Mouse (Mus musculus): Measurements from ENCODE around the gene Btbd8. TPM values are rescaled to one million over a fixed set of nuclear protein-coding genes. Genes with fewer than 3 reads are reported as not detected.

Gene Btbd8
- total RNA-seq, 1 experiment from 2014 or later, result 4.3 TPM

DNA sequence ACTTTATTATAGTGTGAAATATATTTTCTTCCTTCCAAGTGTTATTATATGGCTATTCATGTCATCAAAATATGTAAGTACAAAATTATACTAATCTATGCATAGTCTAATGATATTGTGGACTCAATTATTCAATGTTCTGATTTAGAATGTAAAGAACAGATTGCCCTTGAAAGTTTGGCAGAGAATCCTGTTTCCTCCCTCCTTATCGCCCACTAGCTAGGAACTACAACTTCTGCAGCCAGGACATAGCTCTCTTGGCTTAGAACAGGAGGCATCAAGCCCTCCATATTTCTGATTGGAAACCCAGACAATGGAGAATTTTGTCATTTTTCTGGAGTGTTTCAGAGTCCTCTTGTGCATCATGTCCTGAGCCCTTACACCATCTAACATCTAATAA, 62.9 kb downstream of the Btbd8 start:
- no peak for ATAC-seq (replicated peaks; ENCODE audit: insufficient number of reproducible peaks, low FRiP score, low TSS enrichment, poor library complexity, severe bottlenecking)

DNA sequence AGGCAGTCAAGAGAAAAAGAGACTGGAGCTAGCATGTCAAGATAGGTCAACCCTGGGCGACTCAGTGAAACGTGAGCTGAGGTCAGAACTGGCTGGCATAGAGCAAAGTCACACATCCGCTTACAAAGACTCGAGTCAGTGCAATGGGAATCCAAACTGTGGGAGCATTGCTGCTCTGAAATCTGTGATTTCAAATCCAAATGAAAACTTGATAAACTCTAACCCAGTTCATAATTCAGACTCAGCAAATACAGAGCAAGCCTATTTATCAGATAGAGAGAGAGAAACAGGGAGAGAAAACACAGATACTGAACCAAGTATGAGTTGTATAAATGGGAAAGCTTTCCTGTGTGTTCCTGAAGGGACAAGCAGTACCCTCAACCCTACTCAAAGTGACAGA, 69.5 kb downstream of the Btbd8 start, which contains the start of gene Gm42669:
Gm42669 (plus strand) TSS at position 301 of the 400 bp plus-strand sequence.
- ATAC-seq (replicated peaks; ENCODE audit: insufficient number of reproducible peaks, low FRiP score, low TSS enrichment, poor library complexity, severe bottlenecking), result no peak

DNA sequence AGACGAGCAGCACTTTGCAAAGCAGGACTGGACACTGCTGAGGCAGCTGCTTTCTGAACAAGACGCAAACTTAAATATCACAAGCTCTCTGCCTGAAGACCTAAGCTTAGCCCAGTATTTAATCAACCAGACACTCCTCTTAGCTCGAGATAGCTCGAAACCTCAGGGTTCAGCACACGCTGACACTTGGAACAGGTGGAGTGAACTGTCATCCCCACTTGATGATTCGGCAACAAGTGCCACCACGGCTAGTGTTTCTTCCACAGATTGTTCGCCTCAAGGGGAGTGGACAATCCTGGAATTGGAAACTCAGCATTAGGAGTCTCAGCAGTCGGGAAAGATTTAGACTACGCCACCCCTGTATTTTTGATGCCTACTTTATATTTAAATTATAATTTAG, 72.7 kb downstream of the Btbd8 start:
- no peak for ATAC-seq (replicated peaks; ENCODE audit: insufficient number of reproducible peaks, low FRiP score, low TSS enrichment, poor library complexity, severe bottlenecking)

DNA sequence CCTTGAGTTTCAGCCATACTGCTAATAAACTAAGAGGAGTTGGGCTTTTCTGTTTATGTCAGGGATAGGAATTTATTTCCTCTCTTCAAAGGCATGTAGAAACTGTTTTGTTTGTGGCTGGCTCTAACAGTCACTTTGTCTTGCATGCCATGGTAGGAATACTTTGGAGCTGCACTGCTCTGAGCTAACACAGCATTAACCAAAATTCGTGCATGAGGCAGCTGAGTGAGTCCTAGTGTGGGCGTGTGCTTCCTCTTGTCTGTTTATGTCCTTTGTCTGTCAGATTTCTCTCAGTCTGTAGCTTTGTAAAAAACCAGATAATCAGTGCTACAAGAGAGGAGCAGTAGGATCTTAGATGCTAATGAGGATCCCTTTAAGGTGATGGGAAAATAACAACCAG, 73.5 kb downstream of the Btbd8 start:
- no peak for ATAC-seq (replicated peaks; ENCODE audit: insufficient number of reproducible peaks, low FRiP score, low TSS enrichment, poor library complexity, severe bottlenecking)

DNA sequence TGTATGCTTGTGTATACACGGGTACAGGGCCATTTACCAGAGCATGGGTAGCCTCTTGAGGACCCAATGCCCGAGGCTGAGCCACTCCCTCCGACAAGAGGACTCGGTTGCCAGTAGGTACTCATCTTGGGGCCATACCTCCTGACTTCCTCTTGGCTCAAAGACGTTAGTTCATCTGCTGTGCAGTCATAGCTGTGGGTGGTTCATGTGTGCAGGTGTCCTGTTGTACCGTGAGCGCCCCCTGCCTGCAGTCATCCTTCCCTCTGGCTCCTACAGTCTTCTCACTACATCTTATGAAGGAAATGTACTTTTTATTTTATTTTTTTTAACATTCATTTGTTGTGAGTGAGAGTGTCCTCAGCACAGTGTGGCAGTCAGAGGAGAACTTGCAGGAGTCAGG, 75.8 kb downstream of the Btbd8 start:
- peak; percentile 80; the same call in 1 of the 2 replicates for ATAC-seq (replicated peaks; ENCODE audit: insufficient number of reproducible peaks, low FRiP score, low TSS enrichment, poor library complexity, severe bottlenecking)

DNA sequence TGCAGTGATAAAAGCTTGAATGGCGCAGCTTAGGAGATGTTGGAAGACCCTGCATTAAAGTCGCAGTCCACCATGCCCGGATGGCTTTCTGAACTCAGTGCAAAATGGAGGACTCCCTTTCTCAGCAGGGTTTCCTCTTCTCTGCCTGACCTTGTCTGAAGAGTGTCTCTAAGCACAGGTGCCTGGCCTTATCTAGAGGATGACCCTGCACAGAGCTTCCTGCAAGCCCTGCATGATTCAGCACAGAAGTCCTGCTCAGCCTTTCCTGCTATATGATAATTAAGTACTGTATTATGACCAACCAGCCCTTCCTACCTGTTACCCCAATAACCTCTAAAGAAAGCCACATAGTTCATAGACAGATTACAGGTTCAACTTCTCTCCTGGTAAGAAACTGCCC, 77.7 kb downstream of the Btbd8 start:
- ATAC-seq (replicated peaks; ENCODE audit: insufficient number of reproducible peaks, low FRiP score, low TSS enrichment, poor library complexity, severe bottlenecking), result no peak

DNA sequence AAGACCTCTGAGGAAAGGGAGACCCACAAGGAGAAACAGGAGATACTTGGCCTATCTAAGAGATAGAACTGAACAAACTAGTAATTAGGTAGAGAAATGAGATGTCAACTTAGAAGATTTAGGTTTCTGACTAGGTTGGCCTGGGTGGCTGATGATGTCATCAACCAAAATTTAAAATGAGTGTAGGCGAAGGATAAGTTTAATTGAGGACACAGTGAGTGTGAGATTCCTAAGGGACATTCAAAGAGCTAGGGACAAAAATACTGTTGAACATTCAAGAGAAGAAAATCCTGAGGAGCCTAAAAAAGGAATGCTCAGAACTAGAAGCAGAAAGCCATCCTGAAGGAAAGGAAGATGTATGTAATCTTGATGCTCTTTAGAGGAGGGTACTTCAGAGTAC, 78.3 kb downstream of the Btbd8 start:
- no peak for ATAC-seq (replicated peaks; ENCODE audit: insufficient number of reproducible peaks, low FRiP score, low TSS enrichment, poor library complexity, severe bottlenecking)

DNA sequence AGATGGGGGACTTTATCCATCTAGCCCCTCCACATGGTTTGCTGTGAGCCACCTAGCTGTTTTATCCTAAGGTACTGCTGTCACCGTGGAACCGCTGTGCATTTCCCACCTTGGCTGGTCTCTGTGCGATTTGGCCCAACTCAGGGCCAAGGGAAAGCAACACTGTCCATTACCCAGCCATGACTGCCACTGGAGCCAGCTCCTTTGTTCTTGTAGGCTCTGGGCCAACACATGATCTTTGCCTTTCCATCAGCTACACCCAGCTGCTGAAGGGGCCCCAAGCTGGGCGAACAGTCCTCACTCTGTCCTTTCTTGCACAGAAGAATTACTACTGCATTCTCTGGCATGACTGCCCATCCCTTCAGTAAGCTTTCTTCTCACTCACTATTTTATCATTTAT, 80.8 kb downstream of the Btbd8 start:
- no peak for ATAC-seq (replicated peaks; ENCODE audit: insufficient number of reproducible peaks, low FRiP score, low TSS enrichment, poor library complexity, severe bottlenecking)

DNA sequence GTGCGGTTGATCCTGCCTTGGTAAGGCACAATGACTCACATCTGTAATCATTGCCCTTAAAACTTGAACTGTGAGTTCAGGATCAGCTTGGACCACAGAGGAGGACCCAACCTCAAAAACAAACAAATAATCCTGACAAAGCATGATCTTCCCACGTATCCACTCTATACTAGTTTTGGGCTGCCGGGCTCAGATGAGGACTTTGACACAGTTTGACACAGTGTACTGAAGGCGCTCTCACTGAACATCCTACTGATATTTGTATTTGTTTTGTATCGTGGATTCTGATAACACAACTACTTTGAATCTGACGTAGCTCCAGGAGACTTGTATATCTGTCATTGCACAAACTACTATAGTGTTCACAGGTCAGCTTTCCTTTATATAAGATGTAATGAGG, 83.6 kb downstream of the Btbd8 start:
- ATAC-seq (replicated peaks; ENCODE audit: insufficient number of reproducible peaks, low FRiP score, low TSS enrichment, poor library complexity, severe bottlenecking), result no peak

DNA sequence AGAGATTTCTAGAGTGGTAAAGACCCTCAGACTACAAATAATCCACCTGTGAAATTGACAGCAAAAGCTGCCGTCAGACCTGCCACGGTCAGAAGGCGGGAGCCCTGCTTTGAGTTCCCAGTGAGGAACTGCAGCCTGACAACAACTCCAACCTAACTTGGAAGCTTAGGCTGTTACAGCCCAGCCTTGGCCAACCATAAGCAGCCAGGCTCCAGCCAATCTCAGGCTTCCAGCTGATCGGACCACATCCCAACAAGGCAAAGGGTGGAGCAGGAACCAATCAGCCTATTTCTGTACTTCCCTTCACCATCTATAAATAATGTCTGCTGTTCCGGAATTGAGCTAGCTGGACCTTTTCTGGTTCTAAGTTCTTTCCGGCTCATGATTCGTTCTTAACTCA, 84.1 kb downstream of the Btbd8 start:
- peak; percentile 89 for ATAC-seq (replicated peaks; ENCODE audit: insufficient number of reproducible peaks, low FRiP score, low TSS enrichment, poor library complexity, severe bottlenecking)

DNA sequence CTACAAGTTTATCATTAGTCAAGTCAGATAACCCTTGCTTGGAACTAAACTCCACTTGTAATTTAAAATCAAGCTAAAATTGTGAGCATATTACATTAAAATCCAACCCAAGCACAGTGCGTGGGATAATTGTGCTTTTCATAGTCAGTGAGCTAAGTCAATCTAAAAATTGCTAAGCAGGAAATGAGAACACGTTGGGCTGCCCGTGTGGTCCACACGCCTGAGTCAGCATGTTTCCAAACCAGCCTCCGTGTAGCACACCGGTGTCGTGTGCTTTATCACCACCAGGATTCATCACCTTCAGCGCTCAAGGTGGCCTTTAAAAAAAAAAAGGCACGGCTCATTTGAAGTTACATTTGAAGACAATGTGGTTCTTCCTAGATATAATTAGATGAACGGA, 86.5 kb downstream of the Btbd8 start:
- no peak for ATAC-seq (replicated peaks; ENCODE audit: insufficient number of reproducible peaks, low FRiP score, low TSS enrichment, poor library complexity, severe bottlenecking)

DNA sequence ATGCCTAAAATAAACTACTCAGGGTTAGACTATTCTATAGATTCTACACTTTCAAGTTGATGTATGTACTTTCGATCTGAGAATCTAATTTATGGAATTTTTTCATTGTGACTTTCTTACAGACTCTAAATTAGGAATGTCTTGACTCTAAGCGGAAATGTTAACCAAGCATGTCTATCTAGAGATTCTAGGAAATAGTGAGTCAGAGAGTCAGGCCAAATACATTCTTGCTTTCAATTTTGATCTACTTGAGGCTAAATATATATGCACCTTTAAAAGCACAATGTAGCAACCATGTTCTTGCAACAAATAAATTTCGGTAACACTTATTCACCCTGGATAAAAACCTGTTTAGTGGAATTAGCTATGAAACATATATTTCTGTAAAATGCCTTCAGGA, 91.1 kb downstream of the Btbd8 start:
- no peak for ATAC-seq (replicated peaks; ENCODE audit: insufficient number of reproducible peaks, low FRiP score, low TSS enrichment, poor library complexity, severe bottlenecking)

DNA sequence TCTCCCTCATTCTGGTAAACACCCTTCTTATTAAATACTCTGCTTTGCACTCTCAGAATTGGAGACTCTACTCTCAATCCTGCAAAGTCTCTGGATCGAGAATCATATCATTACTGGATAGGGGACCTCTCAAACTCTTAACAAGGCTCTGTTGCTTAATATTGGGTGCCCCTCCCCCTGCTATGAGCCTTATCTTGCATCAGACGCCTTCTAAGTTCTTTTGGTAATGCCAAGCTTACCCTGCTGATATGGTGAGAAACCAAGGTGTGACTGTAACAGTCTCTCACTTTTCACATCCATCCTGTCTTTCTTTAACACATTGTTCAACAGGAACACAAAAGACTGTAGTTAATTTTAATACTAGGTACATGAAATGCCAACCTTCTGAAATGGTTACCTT, 95.8 kb downstream of the Btbd8 start:
- ATAC-seq (replicated peaks; ENCODE audit: insufficient number of reproducible peaks, low FRiP score, low TSS enrichment, poor library complexity, severe bottlenecking), result no peak

DNA sequence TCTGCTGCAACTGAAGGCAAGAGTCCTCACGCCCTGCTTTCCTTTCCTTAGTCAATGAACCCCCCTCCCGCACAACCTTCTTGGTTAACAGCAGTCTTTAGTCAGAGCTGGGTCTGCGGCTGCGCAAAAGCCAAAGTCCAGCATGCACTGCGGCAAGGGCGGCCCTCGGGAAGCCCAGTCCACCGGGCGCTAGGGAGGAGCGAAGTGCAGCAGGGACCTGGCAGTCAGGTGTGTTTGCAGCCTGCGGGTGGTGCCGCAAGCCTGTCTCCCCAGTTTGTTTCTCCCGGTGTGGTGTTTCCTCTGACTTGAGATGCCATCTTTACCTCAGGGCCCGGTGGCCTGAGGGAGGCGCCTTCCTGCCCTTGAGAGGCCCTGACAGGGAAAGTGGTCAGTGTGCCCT, 96.8 kb downstream of the Btbd8 start, which contains the start of gene 1700028K03Rik:
1700028K03Rik (plus strand) TSS at position 129 of the 400 bp plus-strand sequence.
- ATAC-seq (replicated peaks; ENCODE audit: insufficient number of reproducible peaks, low FRiP score, low TSS enrichment, poor library complexity, severe bottlenecking), result no peak

DNA sequence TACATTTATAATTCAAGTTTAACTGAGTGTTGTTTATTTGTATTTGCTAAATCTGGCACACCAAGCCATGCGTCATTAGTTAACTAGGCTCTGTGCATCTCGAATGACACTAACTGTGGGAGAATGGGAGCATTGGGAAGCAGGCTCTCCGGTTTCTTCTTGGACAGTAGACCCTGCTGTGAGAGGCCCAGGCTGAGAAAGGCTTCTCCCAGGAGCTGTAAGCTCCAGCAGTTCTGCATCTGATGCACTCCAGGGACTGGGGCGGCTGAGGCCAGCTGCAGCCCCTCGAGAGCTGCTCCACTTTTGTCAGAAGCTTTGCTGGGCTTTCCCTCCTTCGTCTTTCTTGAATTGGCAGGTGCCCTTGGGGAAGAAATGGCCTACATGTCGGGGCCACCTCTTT, 103.9 kb downstream of the Btbd8 start:
- ATAC-seq (replicated peaks; ENCODE audit: insufficient number of reproducible peaks, low FRiP score, low TSS enrichment, poor library complexity, severe bottlenecking), result no peak

DNA sequence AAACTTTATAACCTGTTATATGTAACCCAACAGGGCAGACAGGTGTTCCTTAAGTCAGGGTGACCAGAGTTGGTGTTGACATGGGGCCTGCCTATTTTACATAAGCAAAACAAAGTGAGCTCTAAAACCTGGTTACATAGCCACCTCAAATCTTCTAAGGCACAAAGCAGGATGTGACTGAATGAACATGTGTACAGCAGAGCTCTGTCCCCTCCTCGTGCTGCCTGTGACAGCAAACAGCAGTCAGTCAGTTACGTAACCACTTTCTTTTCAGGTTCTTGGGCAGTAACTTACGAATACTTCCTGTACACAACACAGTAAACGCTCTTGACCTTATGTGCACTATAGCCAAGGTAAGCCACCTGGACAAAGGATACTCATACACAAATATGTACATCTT, 108.1 kb downstream of the Btbd8 start:
- ATAC-seq (replicated peaks; ENCODE audit: insufficient number of reproducible peaks, low FRiP score, low TSS enrichment, poor library complexity, severe bottlenecking), result no peak

DNA sequence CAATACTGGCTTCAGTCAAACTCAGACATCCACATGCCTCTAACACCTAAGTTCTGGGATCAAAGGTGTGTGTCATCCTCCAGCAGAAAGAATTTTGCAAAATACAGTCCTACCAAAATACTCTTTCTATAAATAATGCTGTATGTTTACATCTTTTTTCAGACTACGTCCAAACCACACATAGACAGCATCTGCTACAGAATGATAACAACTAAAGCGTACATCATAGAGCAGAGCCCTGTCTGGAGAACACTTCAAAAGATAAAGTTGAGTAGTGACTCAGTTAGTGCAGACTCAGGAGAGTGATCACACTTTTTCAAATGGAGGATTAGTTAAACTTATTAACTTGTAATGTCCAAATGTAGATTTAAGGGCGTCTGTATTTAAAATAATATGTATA, 110.2 kb downstream of the Btbd8 start:
- no peak for ATAC-seq (replicated peaks; ENCODE audit: insufficient number of reproducible peaks, low FRiP score, low TSS enrichment, poor library complexity, severe bottlenecking)

DNA sequence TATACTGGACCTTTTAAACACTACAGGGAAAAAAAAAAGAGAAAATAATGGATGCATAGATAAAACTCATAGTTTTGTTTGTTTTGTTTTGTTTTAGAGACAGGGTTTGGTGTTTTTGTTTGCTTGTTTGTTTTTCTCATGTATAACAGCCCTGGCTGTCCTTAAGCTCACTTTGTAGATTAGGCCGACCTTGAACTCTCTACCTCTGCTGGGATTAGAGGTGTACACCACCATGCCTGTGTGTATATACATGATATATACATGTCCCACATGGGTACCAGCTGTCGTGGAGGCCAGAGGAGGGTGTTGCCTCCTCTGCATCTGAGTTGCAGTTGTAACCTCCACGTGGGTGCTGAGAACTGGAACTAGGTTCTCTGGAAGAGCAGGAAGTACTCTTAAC, 110.6 kb downstream of the Btbd8 start:
- no peak for ATAC-seq (replicated peaks; ENCODE audit: insufficient number of reproducible peaks, low FRiP score, low TSS enrichment, poor library complexity, severe bottlenecking)

DNA sequence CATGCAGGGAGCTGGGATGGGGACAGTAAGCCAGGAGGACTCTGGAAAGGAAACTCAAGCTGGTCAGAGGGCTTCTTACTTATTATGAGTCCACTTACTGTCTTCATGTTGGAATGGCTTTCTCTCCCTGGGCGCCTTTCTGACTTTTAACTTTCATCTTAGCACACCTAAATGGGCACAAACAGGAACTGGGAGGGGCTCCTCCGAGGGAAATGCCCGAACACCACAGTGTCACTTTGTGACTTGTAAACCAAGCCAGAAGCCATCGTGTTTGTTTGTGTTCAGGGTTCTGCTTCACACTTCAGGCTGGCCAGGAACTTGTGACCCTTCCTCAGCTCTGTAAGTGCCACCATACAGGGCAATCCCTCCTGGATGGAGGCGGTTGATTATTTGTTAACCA, 116.5 kb downstream of the Btbd8 start:
- no peak for ATAC-seq (replicated peaks; ENCODE audit: insufficient number of reproducible peaks, low FRiP score, low TSS enrichment, poor library complexity, severe bottlenecking)

DNA sequence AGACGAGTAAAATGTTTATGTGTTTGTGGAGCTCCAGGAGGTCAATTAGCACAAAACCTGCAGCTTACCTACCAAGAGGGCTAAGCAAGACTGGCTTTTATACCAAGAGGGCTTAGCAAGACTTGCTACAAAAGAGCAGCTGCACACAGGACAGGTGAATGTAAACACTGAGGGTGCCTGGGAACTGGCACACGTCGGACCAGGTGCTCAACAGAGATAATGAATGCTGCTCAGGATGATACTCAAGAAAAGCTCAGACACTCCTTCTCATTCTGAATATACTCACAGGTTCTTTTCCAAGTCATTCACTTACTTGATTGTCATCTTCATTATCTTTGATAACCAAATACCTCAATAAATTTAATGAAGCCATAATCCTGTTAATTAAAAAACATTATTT, 119.2 kb downstream of the Btbd8 start:
- no peak for ATAC-seq (replicated peaks; ENCODE audit: insufficient number of reproducible peaks, low FRiP score, low TSS enrichment, poor library complexity, severe bottlenecking)

Data from monocyte, adult 5-6 weeks (primary cell).